Mouse (Mus musculus): Measurements from ENCODE around the gene Stk32c. TPM values are rescaled to one million over a fixed set of nuclear protein-coding genes. Genes with fewer than 3 reads are reported as not detected.

Stk32c gene
- polyA plus RNA-seq, 1 experiment from 2014 or later, result 0.65 TPM

DNA sequence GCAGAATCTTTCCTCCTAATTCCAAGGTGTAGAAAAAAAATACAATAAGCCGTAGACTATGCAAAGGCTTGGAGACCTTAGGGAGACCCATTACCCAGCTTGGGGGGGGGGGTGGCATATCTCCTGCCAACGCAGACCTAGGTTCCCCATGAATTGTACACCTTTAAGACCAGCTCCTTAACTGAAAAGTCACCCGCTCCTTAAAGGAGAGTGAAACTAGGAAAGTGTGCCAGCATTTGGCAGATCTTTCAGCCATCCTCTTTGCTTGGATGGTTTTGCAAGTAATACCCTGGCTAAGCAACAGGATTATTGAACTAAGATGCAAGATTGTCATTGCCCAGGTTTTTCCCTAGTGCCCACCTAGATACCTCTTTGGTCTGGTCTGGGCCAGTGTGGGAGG is 644 bp upstream of the Stk32c start:
- WGBS, result 61% methylated on average over 3 of the region's 3 CpGs
- no peaks in the 10 kb centered on the region for H3K27me3 ChIP-seq
- H3K36me3 ChIP-seq, result no peaks in the 10 kb centered on the region
- 0 out of 2 replicates have a peak overlapping the region, but pooled peaks have one; percentile 23 for H3K27ac ChIP-seq
- H3K4me1 ChIP-seq, result peaks cover 12% of the 10 kb centered on the region
- H3K9ac ChIP-seq, result peak overlapping the region; percentile 51; the same call in 1 of the 2 replicates
- peak; percentile 20; the same call in 1 of the 2 replicates for ATAC-seq (ENCODE audit: low FRiP score)
- H3K9me3 ChIP-seq (replicated peaks), result no peaks in the 10 kb centered on the region
- H3K4me2 ChIP-seq (replicated peaks), result peak overlapping the region; percentile 64
- peak overlapping the region; percentile 52 for H3K4me3 ChIP-seq

DNA sequence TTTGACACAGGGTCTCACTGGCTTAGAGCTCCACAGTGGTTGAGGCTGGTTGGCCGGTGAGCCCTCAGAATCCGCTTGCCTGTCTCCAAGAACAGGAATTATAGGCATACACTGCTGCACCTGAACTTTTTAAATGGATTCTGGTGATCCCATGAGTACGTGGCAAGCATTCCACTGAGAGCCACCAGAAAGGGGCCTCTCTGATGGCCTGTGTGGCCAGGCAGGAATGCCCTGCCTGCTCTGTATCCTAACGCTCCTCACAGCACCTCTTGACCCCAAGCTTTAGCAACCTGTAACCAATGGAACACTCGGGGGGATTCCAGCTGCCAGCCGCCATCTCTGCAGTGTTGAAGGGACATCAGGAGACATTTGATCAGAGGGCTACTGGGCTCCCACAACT is 1.3 kb downstream of the Stk32c start:
- ATAC-seq (ENCODE audit: low FRiP score), result no peak

DNA sequence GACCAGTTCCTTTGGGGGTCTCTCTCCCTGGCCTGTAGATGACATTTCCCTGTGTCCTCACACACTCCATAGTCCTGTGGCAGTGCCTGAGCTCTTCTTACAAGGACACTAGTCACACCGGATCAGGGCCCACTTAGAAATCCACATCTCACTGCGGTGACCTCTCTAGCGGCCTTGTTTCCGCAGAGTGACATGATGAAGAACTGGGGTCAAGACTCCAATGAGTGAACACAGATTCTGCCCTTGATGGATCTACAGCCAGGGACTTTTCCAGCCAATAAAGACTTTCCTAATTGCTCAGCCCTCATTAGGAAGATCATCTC is 4.4 kb downstream of the Stk32c start:
- no peaks in the 10 kb centered on the region for H3K27me3 ChIP-seq
- H3K4me3 ChIP-seq, result no peak overlapping the region
- no peak overlapping the region for H3K27ac ChIP-seq
- WGBS, result 84% methylated on average over 4 of the region's 4 CpGs
- H3K9me3 ChIP-seq (replicated peaks), result no peaks in the 10 kb centered on the region
- no peak for ATAC-seq (ENCODE audit: low FRiP score)
- peaks cover 12% of the 10 kb centered on the region for H3K4me1 ChIP-seq
- no peak overlapping the region for H3K9ac ChIP-seq
- H3K36me3 ChIP-seq, result no peaks in the 10 kb centered on the region
- no peak overlapping the region for H3K4me2 ChIP-seq (replicated peaks)

More for the DNA sequence above, 1.3 kb downstream of the Stk32c start:
- Histone ChIP-seq H3K27me3 (no peaks in the 10 kb centered on the region), H3K4me2 (replicated peaks) (no peak overlapping the region), H3K4me3 (no peak overlapping the region), H3K9ac (no peak overlapping the region), H3K36me3 (no peaks in the 10 kb centered on the region), H3K9me3 (replicated peaks) (no peaks in the 10 kb centered on the region), H3K27ac (no peak overlapping the region), H3K4me1 (peaks cover 12% of the 10 kb centered on the region)
- 82% methylated on average over 6 of the region's 6 CpGs for WGBS

DNA sequence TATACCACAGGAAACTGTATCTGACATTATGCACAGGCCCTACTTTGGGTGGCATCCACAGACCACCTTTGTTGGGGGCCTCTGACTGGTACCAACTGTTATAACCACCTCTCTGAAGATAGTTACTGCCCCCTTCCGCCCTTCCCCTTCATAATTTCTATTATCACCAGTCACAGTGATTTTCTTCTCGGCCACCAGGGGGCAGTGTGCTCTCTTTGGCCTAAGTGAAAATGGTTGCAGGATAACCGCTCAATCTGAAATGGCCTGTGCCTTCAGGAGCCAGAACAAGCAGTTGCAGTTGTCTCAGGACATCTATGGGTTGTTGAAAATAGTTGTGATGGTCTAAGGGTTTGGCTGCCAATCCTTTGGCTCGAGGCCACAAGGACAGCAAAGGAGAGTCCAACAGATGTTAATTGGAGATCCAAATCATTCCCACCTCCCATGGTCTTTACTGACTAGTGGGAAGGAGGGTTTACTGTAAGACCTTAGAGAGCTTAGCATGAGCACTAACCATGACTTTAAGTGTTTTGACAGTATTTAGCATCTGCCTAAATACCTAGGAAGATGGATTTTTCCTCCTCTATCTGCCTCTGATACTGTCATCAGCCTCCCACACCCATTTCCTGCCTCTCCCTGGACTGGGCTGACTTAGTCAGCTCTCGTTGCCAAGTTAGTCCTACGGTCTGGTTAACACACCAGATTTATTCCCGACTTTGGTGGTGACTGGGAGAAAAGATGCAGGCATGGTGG is 4.9 kb downstream of the Stk32c start:
- peaks cover 9% of the 10 kb centered on the region for H3K4me1 ChIP-seq
- no peaks in the 10 kb centered on the region for H3K27me3 ChIP-seq
- H3K36me3 ChIP-seq, result no peaks in the 10 kb centered on the region
- WGBS, result 38% methylated on average over 7 of the region's 7 CpGs
- H3K4me2 ChIP-seq (replicated peaks), result no peak overlapping the region
- no peak overlapping the region for H3K9ac ChIP-seq
- no peak overlapping the region for H3K4me3 ChIP-seq
- no peaks in the 10 kb centered on the region for H3K9me3 ChIP-seq (replicated peaks)
- no peak for ATAC-seq (ENCODE audit: low FRiP score)
- H3K27ac ChIP-seq, result no peak overlapping the region

DNA sequence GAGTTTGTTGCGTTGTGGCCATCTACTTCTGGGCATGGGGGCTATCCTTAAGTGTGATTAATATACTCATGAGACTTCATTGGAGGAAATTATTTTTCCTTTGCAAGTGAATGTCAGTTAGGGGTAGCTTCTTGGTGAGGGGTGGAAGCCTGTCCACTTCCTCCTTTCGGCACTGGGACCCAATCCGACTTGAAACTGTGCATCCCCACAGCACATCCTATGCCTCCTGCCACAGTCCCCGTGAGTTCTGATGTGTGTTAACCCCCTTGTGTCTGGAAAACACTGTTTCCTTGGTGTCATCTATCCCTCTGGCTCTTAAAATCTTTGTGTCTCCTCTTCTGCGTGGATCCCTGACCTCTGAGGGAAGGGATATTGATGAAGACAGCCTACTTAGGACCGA is 11.9 kb downstream of the Stk32c start:
- Histone ChIP-seq H3K27ac (no peak overlapping the region), H3K9ac (no peak overlapping the region), H3K36me3 (no peaks in the 10 kb centered on the region), H3K27me3 (peaks cover 7% of the 10 kb centered on the region), H3K4me3 (no peak overlapping the region), H3K9me3 (replicated peaks) (no peaks in the 10 kb centered on the region), H3K4me2 (replicated peaks) (no peak overlapping the region), H3K4me1 (no peaks in the 10 kb centered on the region)
- 62% methylated on average over 6 of the region's 6 CpGs for WGBS
- no peak for ATAC-seq (ENCODE audit: low FRiP score)

DNA sequence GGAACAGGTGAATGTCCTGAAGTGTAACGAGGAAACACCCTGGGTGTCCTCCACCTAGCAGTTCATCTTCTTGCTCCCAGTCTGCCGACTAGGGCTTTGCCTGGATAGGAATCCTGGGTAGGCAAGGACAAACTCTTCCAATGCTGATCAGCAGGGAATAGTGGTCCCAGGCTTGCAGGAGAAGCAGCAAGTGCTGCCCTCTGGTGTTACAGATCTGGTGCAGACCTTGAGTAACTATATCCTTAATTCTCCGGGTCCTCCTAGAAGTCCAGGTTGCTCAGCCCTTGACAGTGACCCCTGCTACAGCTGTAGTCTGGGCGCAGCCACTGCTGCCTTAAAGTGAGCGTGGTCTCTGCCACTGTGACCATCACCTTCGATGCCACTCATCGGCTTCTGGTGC is 13.0 kb downstream of the Stk32c start:
- H3K9me3 ChIP-seq (replicated peaks), result no peaks in the 10 kb centered on the region
- no peak overlapping the region for H3K27ac ChIP-seq
- WGBS, result 31% methylated on average over 7 of the region's 7 CpGs
- no peaks in the 10 kb centered on the region for H3K4me1 ChIP-seq
- H3K36me3 ChIP-seq, result no peaks in the 10 kb centered on the region
- ATAC-seq (ENCODE audit: low FRiP score), result peak; percentile 61
- peaks cover 7% of the 10 kb centered on the region for H3K27me3 ChIP-seq
- H3K4me3 ChIP-seq, result no peak overlapping the region
- no peak overlapping the region for H3K9ac ChIP-seq
- no peak overlapping the region for H3K4me2 ChIP-seq (replicated peaks)

DNA sequence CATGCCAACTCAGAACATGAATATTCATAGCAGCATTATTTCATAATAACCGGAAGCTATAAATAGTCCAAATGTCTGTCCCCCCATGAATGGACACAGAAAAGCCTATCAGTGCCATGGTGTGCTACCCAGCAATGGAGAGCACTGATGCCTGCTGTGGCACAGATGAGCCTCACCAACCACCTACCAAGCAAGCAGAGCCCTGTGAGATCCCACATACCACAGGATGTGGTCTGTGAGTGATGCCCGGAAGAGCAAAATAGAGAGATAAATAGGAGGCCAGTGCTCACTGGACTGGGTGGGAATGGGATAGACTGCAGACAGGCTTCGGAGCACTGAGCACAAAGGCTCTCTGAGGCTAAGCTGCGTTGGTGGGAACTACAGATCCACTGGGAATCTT is 16.1 kb downstream of the Stk32c start:
- 85% methylated on average over 4 of the region's 4 CpGs for WGBS
- Histone ChIP-seq H3K9ac (no peak overlapping the region), H3K36me3 (no peaks in the 10 kb centered on the region), H3K9me3 (replicated peaks) (no peaks in the 10 kb centered on the region), H3K4me3 (no peak overlapping the region), H3K4me2 (replicated peaks) (no peak overlapping the region), H3K27me3 (peaks cover 4% of the 10 kb centered on the region), H3K27ac (no peak overlapping the region), H3K4me1 (no peaks in the 10 kb centered on the region)
- ATAC-seq (ENCODE audit: low FRiP score), result no peak

DNA sequence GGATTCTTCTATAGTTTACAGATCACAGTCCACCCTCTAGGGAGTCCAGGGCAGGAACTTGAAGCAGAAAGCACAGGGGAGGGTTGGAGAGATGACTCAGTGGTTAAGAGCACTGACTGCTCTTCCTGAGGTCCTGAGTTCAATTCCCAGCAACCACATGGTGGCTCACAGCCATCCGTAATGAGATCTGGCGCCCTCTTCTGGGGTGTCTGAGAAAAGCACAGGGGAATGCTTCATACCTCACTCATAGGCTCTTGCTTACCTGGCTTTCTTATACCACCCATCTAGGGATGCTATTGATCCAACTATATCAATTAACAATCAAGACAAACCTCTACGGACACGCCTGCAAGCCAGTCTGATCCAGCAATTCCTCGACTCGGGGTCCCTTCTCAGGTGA is 21.5 kb downstream of the Stk32c start:
- no peak overlapping the region for H3K27ac ChIP-seq
- no peak overlapping the region for H3K4me3 ChIP-seq
- WGBS, result 71% methylated on average over 6 of the region's 6 CpGs
- H3K27me3 ChIP-seq, result peaks cover 24% of the 10 kb centered on the region
- H3K9me3 ChIP-seq (replicated peaks), result no peaks in the 10 kb centered on the region
- no peaks in the 10 kb centered on the region for H3K36me3 ChIP-seq
- H3K4me1 ChIP-seq, result peaks cover 11% of the 10 kb centered on the region
- no peak for ATAC-seq (ENCODE audit: low FRiP score)
- no peak overlapping the region for H3K4me2 ChIP-seq (replicated peaks)
- H3K9ac ChIP-seq, result no peak overlapping the region

DNA sequence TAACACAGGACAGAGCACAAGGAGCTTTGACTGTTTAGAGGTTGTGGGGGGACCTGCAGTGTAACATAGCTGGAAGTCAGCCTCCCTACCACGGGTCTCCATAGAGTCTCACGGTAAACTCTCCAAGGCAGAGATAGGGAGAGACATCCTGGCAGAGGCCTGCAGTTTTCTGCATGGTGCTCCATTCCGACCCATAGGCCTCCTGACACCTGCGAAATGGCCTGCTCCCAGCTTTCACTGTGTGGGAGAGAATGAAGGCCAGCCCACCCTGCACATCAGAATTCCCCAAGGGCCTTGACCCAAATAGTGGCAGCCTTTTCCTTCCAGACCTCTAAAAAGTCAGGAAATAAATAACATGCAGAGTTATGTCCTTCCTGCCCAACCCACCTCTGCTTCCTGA is 22.5 kb downstream of the Stk32c start:
- Histone ChIP-seq H3K4me2 (replicated peaks) (no peak overlapping the region), H3K9ac (no peak overlapping the region), H3K36me3 (no peaks in the 10 kb centered on the region), H3K27me3 (peaks cover 32% of the 10 kb centered on the region), H3K27ac (no peak overlapping the region), H3K4me3 (no peak overlapping the region), H3K9me3 (replicated peaks) (no peaks in the 10 kb centered on the region), H3K4me1 (peaks cover 11% of the 10 kb centered on the region)
- no peak for ATAC-seq (ENCODE audit: low FRiP score)
- 95% methylated on average over 4 of the region's 4 CpGs for WGBS

DNA sequence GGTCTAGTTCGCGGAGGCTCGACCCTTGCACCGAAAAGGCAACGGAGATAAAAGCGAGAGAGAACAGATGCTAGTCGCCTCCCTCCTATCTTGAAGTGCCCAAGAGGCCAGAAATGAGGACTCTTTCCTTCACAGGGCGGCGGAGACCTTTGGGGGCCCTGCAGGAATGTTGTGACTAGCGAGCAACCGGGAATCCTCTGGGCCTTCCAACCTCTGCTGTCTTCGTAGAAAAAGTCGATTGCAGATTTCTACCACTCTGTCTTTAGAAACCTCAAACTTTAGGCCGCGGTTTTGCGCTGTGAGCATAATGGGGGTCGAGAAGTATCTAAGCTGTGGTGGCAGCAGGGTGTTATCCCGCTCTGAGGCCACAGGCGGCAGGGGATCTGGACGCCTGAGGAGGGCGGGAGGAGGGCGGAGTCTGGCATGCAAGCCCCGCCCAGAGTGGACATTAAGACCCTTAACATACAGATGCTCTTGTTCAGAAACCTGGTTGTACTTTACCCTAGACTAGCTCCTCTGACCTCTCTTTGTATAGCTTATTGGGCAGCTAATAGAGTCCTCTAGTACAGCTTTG is 24.4 kb downstream of the Stk32c start:
- H3K9ac ChIP-seq, result peak overlapping the region; percentile 80; the same call in 1 of the 2 replicates
- peak overlapping the region; percentile 72 for H3K4me3 ChIP-seq
- H3K27me3 ChIP-seq, result peaks cover 42% of the 10 kb centered on the region
- H3K4me2 ChIP-seq (replicated peaks), result peak overlapping the region; percentile 96
- H3K4me1 ChIP-seq, result peaks cover 11% of the 10 kb centered on the region
- no peak overlapping the region for H3K27ac ChIP-seq
- WGBS, result under 1% methylated on average over 23 of the region's 23 CpGs
- peak; percentile 69 for ATAC-seq (ENCODE audit: low FRiP score)
- no peaks in the 10 kb centered on the region for H3K9me3 ChIP-seq (replicated peaks)
- H3K36me3 ChIP-seq, result no peaks in the 10 kb centered on the region

DNA sequence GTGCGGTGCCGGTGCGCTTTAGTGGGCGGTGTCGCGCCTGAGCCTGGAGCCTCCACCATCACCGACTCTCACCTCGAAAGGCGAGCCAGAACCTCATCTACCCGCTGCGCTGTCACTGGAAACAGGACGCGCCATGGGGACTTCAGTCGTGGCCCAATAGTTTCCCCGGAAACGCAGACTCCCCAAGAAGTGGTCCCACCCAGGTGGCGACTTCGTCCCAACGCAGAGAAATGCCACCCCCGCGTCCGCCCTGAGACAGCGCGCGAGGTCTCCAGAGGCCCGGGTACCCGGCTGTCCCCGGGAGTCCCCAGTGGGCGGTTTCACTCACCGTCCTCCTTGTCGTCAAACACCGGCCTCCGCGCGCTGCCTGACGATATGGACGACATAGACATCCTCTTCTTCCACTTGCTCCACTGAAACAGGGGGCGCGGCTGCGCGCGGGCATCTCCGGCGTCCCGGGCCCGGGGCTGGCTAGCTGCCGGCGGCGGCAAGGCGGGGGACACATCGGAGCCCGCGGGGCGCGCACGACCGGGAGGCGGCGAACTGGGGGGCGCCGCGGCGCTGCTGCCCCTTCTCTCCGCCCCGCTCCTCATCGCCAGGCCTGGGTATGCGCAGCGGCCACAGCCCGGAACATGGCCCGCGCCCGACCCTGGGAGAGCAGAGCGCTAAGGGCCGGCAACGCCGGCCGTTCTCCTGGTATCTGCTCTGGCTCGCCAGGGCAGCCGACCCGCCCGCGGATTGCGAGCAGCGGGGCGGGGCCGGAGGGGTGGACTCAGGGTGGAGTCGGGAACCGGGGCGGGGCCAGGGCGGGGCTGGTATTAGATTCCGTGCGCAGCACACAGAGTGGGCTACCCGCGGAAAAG is 25.1 kb downstream of the Stk32c start:
- Histone ChIP-seq H3K27me3 (peaks cover 42% of the 10 kb centered on the region), H3K9ac (peak overlapping the region; percentile 80), H3K4me3 (peak overlapping the region; percentile 72), H3K36me3 (no peaks in the 10 kb centered on the region), H3K4me1 (peaks cover 11% of the 10 kb centered on the region), H3K4me2 (replicated peaks) (peak overlapping the region; percentile 96), H3K27ac (peak overlapping the region; percentile 40; the same call in 1 of the 2 replicates), H3K9me3 (replicated peaks) (no peaks in the 10 kb centered on the region)
- under 1% methylated on average over 86 of the region's 94 CpGs for WGBS
- ATAC-seq (ENCODE audit: low FRiP score), result peak; percentile 94

DNA sequence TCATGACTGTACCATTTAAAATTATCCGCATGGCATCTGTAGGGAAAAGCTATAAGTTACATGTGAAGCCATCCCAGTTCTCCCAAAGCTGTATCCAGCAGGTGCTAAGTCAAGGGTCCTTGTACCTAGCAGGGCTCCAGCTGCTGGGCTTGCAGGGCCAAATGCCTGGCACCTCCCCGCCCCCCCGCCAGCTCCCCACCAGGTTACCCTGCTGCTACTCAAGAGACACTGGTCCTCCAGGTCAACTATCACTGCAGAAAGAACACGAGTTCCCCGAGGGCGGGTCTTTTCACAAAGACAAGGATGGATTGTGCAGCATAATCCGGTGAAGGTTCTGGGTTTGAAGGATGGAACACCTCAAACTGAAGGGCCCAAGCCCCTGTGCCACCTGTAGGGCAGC is 25.8 kb downstream of the Stk32c start:
- no peaks in the 10 kb centered on the region for H3K9me3 ChIP-seq (replicated peaks)
- no peak for ATAC-seq (ENCODE audit: low FRiP score)
- H3K4me1 ChIP-seq, result peaks cover 11% of the 10 kb centered on the region
- peaks cover 42% of the 10 kb centered on the region for H3K27me3 ChIP-seq
- peak overlapping the region; percentile 80; the same call in 1 of the 2 replicates for H3K9ac ChIP-seq
- no peak overlapping the region for H3K27ac ChIP-seq
- WGBS, result 26% methylated on average over 7 of the region's 7 CpGs
- H3K4me2 ChIP-seq (replicated peaks), result peak overlapping the region; percentile 96
- peak overlapping the region; percentile 72 for H3K4me3 ChIP-seq
- no peaks in the 10 kb centered on the region for H3K36me3 ChIP-seq
